Mouse (Mus musculus) erythroblast, embryonic 14.5 days (primary cell): Measurements from ENCODE around the gene D6Ertd527e. TPM values are rescaled to one million over a fixed set of nuclear protein-coding genes. Genes with fewer than 3 reads are reported as not detected.

Experiments used
- H3K27me3 ChIP-seq: 2 replicates; pipeline ENCODE4 v1.6.1; 2012; ENCODE audit warnings: inconsistent platforms; ENCODE audit not compliant: control insufficient read depth
- H3K36me3 ChIP-seq: 2 replicates; pipeline ENCODE4 v1.6.1; 2012; ENCODE audit warnings: mild to moderate bottlenecking, inconsistent platforms; ENCODE audit not compliant: control insufficient read depth
- H3K4me1 ChIP-seq: 2 replicates; pipeline ENCODE4 v1.6.1; 2012; ENCODE audit warnings: inconsistent platforms; ENCODE audit not compliant: control insufficient read depth
- H3K4me3 ChIP-seq: replicated peaks from 2 replicates; pipeline ENCODE3; 2012; ENCODE audit warnings: moderate library complexity, mild to moderate bottlenecking, inconsistent platforms
- H3K9me3 ChIP-seq: 2 replicates; pipeline ENCODE4 v1.6.1; 2012; ENCODE audit warnings: low read length, inconsistent platforms, mixed read lengths; ENCODE audit not compliant: control insufficient read depth
- GATA1 ChIP-seq: IDR thresholded peaks from 2 replicates; pipeline ENCODE4 v1.6.1; 2012; ENCODE audit warnings: low read length, inconsistent platforms, mixed read lengths
- TAL1 ChIP-seq: IDR thresholded peaks from 3 replicates; pipeline ENCODE4 v1.6.1; 2012; ENCODE audit warnings: low read length, inconsistent platforms, mixed read lengths
- polyA plus RNA-seq: library from polyadenylated mRNA; stranded (reverse); fragments of >175 nt; gene quantifications from 2 replicates; pipeline ENCODE4 v1.2.3, GENCODE M21; 2012

D6Ertd527e gene
- polyA plus RNA-seq, 1 experiment = not detected

DNA sequence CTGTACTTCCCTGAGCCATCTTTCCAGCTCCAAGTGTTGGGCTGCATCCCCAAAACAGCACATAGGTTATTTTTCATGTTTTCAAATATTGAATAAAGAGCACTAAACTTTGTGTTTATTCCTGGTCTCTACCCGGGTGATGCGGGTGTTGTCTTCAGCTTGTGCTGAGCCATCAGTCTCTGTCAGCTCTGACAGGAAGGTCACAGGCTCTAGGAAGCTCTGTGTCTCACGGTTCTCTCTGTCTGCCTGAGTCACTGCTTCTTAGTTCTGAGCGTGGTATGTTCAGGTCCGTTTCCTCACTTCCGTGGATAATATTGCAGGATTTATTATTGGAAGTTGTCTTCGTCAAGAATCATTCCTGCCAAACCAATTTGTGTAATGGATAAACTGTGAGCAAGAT lies 17.4 kb downstream of the D6Ertd527e start:
- no peaks in the 10 kb centered on the region for H3K36me3 ChIP-seq
- no peak for TF ChIP-seq GATA1
- no peak for TF ChIP-seq TAL1

DNA sequence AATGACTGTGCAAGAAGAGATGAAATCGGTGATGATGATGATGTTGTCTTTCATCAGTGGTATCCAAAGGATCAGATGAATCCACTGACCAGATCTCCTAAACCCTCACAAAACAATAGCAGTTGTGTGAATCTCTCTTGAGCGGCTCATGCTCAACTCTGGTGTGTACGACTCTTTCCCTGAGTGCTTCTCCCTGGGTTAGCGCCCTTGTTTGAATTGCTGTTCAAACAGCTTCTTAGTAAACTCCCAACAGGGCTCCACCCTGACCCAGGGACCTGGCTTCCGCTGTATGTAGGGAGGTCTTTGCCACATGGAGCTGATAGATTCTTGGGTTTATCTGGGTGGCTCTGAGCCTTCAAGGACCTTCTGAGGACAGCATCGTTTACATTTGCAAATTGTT lies 18.9 kb downstream of the D6Ertd527e start:
- Histone ChIP-seq H3K9me3 (peaks cover 2% of the 10 kb centered on the region), H3K4me3 (no peak overlapping the region), H3K27me3 (peaks cover 2% of the 10 kb centered on the region; the same call in 1 of the 2 replicates), H3K4me1 (peaks cover 7% of the 10 kb centered on the region), H3K36me3 (no peaks in the 10 kb centered on the region)
- no peak for TF ChIP-seq GATA1
- TF ChIP-seq TAL1 = no peak

More for the DNA sequence above, 17.4 kb downstream of the D6Ertd527e start:
- Histone ChIP-seq H3K9me3 (peaks cover 2% of the 10 kb centered on the region), H3K4me1 (peaks cover 7% of the 10 kb centered on the region), H3K4me3 (no peak overlapping the region), H3K27me3 (no peaks in the 10 kb centered on the region)

DNA sequence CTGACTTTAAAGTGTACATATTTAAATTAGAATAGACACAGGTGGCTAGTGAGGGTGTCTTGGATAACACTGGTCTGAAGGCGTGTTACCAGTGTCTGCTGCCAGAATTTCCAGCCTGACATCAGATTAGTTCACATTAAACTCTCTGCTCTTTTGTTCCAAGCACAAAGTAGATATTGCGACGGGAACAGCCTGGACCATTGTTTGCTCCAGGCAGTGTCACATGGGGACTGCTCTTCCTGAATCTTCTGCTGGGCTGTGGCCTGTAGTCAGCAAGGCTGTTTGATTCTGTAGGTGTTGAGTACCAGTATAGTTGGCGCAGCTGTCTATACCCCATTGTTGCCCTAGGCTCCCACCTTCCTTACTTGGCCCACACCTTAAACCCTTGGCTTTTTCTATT lies 19.4 kb downstream of the D6Ertd527e start:
- TF ChIP-seq GATA1 = no peak
- no peak for TF ChIP-seq TAL1
- Histone ChIP-seq H3K4me3 (no peak overlapping the region), H3K4me1 (peaks cover 7% of the 10 kb centered on the region)

DNA sequence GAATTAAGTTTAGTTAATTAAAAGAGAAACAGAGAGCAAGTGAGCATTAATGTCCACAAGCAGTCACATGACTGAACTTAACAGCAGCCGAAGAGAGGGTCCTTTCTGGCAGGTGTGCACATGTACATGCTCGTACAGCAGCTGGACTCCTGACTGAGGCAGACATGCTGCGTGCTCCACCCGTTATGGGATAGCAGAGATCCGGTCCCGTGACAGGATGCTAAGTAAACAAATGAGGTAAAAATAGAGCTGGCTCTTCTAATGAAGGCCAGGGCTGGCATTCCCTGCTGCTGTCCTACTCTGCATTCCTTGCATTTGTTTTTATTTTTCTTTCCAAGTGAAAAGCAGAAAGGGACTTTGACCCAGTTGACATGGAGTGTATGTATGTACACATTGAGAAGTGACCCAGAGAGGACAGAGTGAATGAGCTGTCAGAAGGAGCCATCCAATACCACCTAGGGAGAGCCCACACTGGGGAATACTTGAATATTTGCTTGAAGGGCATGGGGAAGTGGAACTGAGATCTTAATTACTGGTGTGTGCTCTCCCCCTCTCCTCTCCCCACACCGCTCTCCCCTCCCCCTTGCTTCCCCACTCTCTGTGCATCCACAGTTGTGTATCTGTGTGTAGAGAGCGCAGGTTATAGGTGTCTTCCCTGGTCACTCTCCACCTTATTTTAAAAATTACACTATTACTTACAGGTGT lies 22.7 kb downstream of the D6Ertd527e start:
- Histone ChIP-seq H3K4me1 (no peaks in the 10 kb centered on the region), H3K27me3 (peaks cover 2% of the 10 kb centered on the region; the same call in 1 of the 2 replicates), H3K9me3 (peaks cover 7% of the 10 kb centered on the region), H3K4me3 (no peak overlapping the region), H3K36me3 (no peaks in the 10 kb centered on the region)
- TF ChIP-seq GATA1 = no peak
- TF ChIP-seq TAL1 = no peak

More for the DNA sequence above, 19.4 kb downstream of the D6Ertd527e start:
- Histone ChIP-seq H3K27me3 (peaks cover 2% of the 10 kb centered on the region; the same call in 1 of the 2 replicates), H3K36me3 (no peaks in the 10 kb centered on the region), H3K9me3 (peaks cover 2% of the 10 kb centered on the region)

DNA sequence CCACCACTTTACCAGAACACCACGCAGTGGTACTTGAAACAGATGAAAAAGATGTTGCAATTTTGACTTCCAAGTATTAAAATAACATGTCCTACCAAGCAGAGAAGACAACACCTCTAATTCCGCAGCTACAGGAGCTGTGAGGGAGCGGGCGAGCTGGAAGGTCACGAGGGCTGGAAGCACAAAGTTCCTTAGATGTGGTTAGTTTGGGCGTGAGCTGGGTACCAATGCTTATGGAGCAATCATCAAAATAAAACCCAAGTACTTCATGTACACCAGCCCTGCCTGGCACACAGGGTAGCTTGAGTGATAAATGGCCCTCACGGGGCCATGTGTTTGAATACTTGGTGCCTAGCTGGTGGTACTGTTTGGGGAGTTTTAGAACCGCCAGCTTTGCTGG lies 25.3 kb downstream of the D6Ertd527e start:
- TF ChIP-seq TAL1 = no peak
- Histone ChIP-seq H3K4me3 (no peak overlapping the region), H3K36me3 (no peaks in the 10 kb centered on the region), H3K9me3 (peaks cover 7% of the 10 kb centered on the region), H3K27me3 (peaks cover 2% of the 10 kb centered on the region; the same call in 1 of the 2 replicates), H3K4me1 (peaks cover 4% of the 10 kb centered on the region)

DNA sequence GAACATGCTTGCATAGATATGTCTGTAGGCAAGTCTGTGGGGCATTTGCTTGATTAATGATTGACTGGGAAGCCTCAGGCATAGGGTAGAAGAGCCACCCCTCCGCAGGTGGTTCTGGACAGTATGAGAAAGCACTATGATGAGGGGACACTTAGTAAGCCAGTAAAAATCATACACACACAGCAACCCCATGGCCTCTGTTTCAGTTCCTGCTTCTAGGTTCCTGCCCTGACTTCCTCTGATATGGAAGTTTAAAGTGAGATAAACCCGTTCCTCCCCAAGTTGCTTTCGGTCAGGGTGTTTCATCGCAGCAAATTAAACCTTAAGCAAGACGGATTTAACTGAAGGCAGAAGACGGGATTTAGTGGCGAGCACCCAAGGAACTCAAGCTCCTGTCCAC lies 26.1 kb downstream of the D6Ertd527e start:
- H3K36me3 ChIP-seq = no peaks in the 10 kb centered on the region
- H3K4me1 ChIP-seq = peaks cover 4% of the 10 kb centered on the region
- no peak overlapping the region for H3K4me3 ChIP-seq
- peaks cover 2% of the 10 kb centered on the region; the same call in 1 of the 2 replicates for H3K27me3 ChIP-seq
- peaks cover 7% of the 10 kb centered on the region for H3K9me3 ChIP-seq
- TF ChIP-seq TAL1 (no peak), GATA1 (no peak)

DNA sequence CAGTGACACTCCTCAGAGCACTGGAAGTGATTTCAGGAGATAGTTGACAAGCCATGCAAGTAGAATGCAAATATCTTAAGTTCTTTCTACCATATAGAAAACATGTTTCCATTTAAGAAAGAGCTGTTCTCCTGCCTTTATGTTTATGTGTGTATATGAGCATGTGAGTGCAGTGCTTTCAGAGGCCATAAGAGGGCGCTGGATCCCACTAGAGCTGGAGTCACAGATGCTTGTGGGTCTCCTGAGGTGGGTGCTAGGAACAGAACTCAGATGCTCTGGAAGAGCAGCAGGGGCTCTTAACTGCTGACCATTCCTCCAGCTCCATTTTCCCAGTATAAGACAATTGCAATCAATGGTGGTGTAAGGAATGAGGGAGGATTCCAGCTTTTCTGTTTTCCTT lies 26.5 kb downstream of the D6Ertd527e start:
- Histone ChIP-seq H3K9me3 (peaks cover 7% of the 10 kb centered on the region), H3K36me3 (no peaks in the 10 kb centered on the region), H3K27me3 (peaks cover 2% of the 10 kb centered on the region; the same call in 1 of the 2 replicates), H3K4me1 (peaks cover 4% of the 10 kb centered on the region), H3K4me3 (no peak overlapping the region)
- no peak for TF ChIP-seq GATA1
- TF ChIP-seq TAL1 = no peak

DNA sequence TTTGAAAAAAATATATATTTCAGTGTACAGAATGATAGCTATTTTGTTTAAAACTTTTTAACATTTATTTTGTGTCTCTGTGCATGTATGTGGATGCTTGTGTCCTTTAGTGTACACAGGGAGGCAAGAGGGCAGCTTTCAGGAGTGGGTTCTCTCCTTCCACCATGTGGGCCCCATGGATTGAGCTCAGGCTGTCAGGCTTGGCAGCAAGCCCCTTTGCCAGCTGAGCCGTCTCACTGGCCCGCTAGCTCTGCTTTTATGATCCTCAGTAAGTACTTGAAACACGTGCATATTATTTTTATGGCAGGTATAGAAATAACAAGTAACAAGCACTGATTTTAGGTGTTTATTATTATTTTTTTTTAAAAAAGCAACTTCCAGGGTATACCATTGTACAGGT lies 29.0 kb downstream of the D6Ertd527e start:
- H3K36me3 ChIP-seq = no peaks in the 10 kb centered on the region
- peaks cover 7% of the 10 kb centered on the region for H3K9me3 ChIP-seq
- no peak for TF ChIP-seq GATA1
- TF ChIP-seq TAL1 = no peak
- no peaks in the 10 kb centered on the region for H3K27me3 ChIP-seq
- H3K4me3 ChIP-seq = no peak overlapping the region
- peaks cover 18% of the 10 kb centered on the region for H3K4me1 ChIP-seq

DNA sequence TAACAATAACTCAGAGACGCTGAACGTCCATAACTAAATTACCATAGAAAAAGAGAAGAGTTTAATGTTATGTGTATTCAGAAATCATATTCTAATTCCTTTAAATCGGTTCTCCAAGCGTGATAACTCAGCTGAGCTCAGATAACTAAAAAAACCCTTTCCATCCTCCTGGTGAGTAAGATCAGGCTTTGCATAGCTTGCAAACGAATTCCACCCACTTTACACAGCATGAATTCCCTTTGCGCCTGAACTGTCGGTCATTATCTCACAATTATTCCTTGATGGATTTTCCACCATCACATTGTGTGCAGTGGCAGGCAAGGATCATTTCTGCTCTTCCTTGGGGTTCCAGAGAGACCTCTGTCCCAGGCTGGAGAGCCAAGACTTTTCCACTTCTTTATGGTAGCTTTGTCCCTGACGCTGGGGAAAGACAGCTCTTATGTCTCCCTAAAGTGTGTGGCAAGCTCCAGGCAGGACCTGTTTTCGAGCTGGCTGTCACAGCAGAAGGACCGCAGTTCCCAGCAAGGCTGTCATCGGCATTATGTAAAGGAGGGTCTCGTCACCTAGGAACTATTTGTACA lies 29.5 kb downstream of the D6Ertd527e start:
- Histone ChIP-seq H3K36me3 (no peaks in the 10 kb centered on the region), H3K4me3 (no peak overlapping the region), H3K27me3 (no peaks in the 10 kb centered on the region), H3K4me1 (peaks cover 24% of the 10 kb centered on the region), H3K9me3 (peaks cover 7% of the 10 kb centered on the region)
- TF ChIP-seq TAL1 (no peak), GATA1 (no peak)
